Mouse (Mus musculus) cerebellum, adult 2 months (tissue): ENCODE results near the gene Gatad1.

Experiments used
- CTCF ChIP-seq: fragments of 200-500 bp; IDR thresholded peaks from 2 replicates; pipeline ENCODE4 v1.5.1; 2011; ENCODE audit warnings: low read depth, mild to moderate bottlenecking, control low read depth, low read length, moderate library complexity, borderline replicate concordance; ENCODE audit not compliant: insufficient read depth
- POLR2A ChIP-seq: fragments of 200-500 bp; IDR thresholded peaks from 2 replicates; pipeline ENCODE4 v1.6.1; 2011; ENCODE audit warnings: low read length, control low read depth, borderline replicate concordance; ENCODE audit not compliant: insufficient read depth

GRCm38 (mm10) chr5:3607114-3607513 is 49.9 kb downstream of the Gatad1 start:
- no peak for TF ChIP-seq POLR2A
- TF ChIP-seq CTCF: no peak
